Mouse (Mus musculus): ENCODE measurements around the gene Cfap97. TPM values are rescaled to one million over a fixed set of nuclear protein-coding genes. Genes with fewer than 3 reads are reported as not detected.

Cfap97 gene
- polyA plus RNA-seq, 1 experiment from 2014 or later = 19.6 TPM

- Histone ChIP-seq H3K4me3 (ENCODE audit: low read length) (no peak overlapping the region), H3K27ac (ENCODE audit: low read length) (0 out of 2 replicates have a peak overlapping the region, but pooled peaks have one; percentile 27), H3K9me3 (ENCODE audit: low read length) (no peaks in the 10 kb centered on the region), H3K27me3 (ENCODE audit: insufficient read depth, low read length) (no peaks in the 10 kb centered on the region), H3K4me2 (replicated peaks; ENCODE audit: low read depth, low read length) (no peak overlapping the region), H3K36me3 (ENCODE audit: insufficient read depth, low read length) (peaks cover 22% of the 10 kb centered on the region), H3K4me1 (ENCODE audit: insufficient read depth, low read length) (no peaks in the 10 kb centered on the region), H3K9ac (replicated peaks; ENCODE audit: low read length) (no peak overlapping the region)
- ATAC-seq (ENCODE audit: low FRiP score, low TSS enrichment) = no peak
- 86% methylated on average over 5 of the region's 5 CpGs for WGBS
Measured at GRCm38 (mm10) chr8:46197673-46198072, 46.1 kb downstream of the Cfap97 start.

- no peak overlapping the region for H3K9ac ChIP-seq (replicated peaks; ENCODE audit: low read length)
- no peak overlapping the region for H3K4me3 ChIP-seq (ENCODE audit: low read length)
- ATAC-seq (ENCODE audit: low FRiP score, low TSS enrichment) = no peak
- no peaks in the 10 kb centered on the region for H3K9me3 ChIP-seq (ENCODE audit: low read length)
- peaks cover 40% of the 10 kb centered on the region for H3K36me3 ChIP-seq (ENCODE audit: insufficient read depth, low read length)
- 90% methylated on average over 6 of the region's 6 CpGs for whole genome bisulfite sequencing
- no peak overlapping the region for H3K27ac ChIP-seq (ENCODE audit: low read length)
- H3K4me1 ChIP-seq (ENCODE audit: insufficient read depth, low read length) = no peaks in the 10 kb centered on the region
- no peak overlapping the region for H3K4me2 ChIP-seq (replicated peaks; ENCODE audit: low read depth, low read length)
- no peaks in the 10 kb centered on the region for H3K27me3 ChIP-seq (ENCODE audit: insufficient read depth, low read length)
Measured at GRCm38 (mm10) chr8:46202350-46202749, 50.8 kb downstream of the Cfap97 start.

GRCm38 (mm10) chr8:46204301-46204700 lies 52.7 kb downstream of the Cfap97 start:
- no peaks in the 10 kb centered on the region for H3K27me3 ChIP-seq (ENCODE audit: insufficient read depth, low read length)
- no peak overlapping the region for H3K9ac ChIP-seq (replicated peaks; ENCODE audit: low read length)
- no peak overlapping the region for H3K4me2 ChIP-seq (replicated peaks; ENCODE audit: low read depth, low read length)
- H3K36me3 ChIP-seq (ENCODE audit: insufficient read depth, low read length) = peaks cover 45% of the 10 kb centered on the region
- peaks cover 12% of the 10 kb centered on the region for H3K4me1 ChIP-seq (ENCODE audit: insufficient read depth, low read length)
- no peak overlapping the region for H3K4me3 ChIP-seq (ENCODE audit: low read length)
- WGBS = 85% methylated on average over 3 of the region's 3 CpGs
- ATAC-seq (ENCODE audit: low FRiP score, low TSS enrichment) = no peak
- no peak overlapping the region for H3K27ac ChIP-seq (ENCODE audit: low read length)
- H3K9me3 ChIP-seq (ENCODE audit: low read length) = no peaks in the 10 kb centered on the region

GRCm38 (mm10) chr8:46204974-46205640 lies 53.5 kb downstream of the Cfap97 start:
- Histone ChIP-seq H3K9me3 (ENCODE audit: low read length) (no peaks in the 10 kb centered on the region), H3K36me3 (ENCODE audit: insufficient read depth, low read length) (peaks cover 45% of the 10 kb centered on the region), H3K27ac (ENCODE audit: low read length) (no peak overlapping the region), H3K4me1 (ENCODE audit: insufficient read depth, low read length) (peaks cover 20% of the 10 kb centered on the region), H3K4me2 (replicated peaks; ENCODE audit: low read depth, low read length) (no peak overlapping the region), H3K9ac (replicated peaks; ENCODE audit: low read length) (no peak overlapping the region), H3K27me3 (ENCODE audit: insufficient read depth, low read length) (no peaks in the 10 kb centered on the region), H3K4me3 (ENCODE audit: low read length) (no peak overlapping the region)
- WGBS = 81% methylated on average over 9 of the region's 9 CpGs
- ATAC-seq (ENCODE audit: low FRiP score, low TSS enrichment) = no peak

- no peak overlapping the region for H3K9ac ChIP-seq (replicated peaks; ENCODE audit: low read length)
- WGBS = 87% methylated on average over 6 of the region's 6 CpGs
- no peak overlapping the region for H3K27ac ChIP-seq (ENCODE audit: low read length)
- H3K4me2 ChIP-seq (replicated peaks; ENCODE audit: low read depth, low read length) = no peak overlapping the region
- H3K9me3 ChIP-seq (ENCODE audit: low read length) = no peaks in the 10 kb centered on the region
- H3K4me3 ChIP-seq (ENCODE audit: low read length) = no peak overlapping the region
- H3K4me1 ChIP-seq (ENCODE audit: insufficient read depth, low read length) = peaks cover 21% of the 10 kb centered on the region
- no peak for ATAC-seq (ENCODE audit: low FRiP score, low TSS enrichment)
- H3K27me3 ChIP-seq (ENCODE audit: insufficient read depth, low read length) = no peaks in the 10 kb centered on the region
- peaks cover 45% of the 10 kb centered on the region for H3K36me3 ChIP-seq (ENCODE audit: insufficient read depth, low read length)
Measured at GRCm38 (mm10) chr8:46206107-46206506, 54.5 kb downstream of the Cfap97 start.

GRCm38 (mm10) chr8:46208354-46208753 lies 56.8 kb downstream of the Cfap97 start:
- ATAC-seq (ENCODE audit: low FRiP score, low TSS enrichment) = no peak
- Histone ChIP-seq H3K4me2 (replicated peaks; ENCODE audit: low read depth, low read length) (peak overlapping the region; percentile 70), H3K9me3 (ENCODE audit: low read length) (no peaks in the 10 kb centered on the region), H3K27ac (ENCODE audit: low read length) (no peak overlapping the region), H3K36me3 (ENCODE audit: insufficient read depth, low read length) (peaks cover 43% of the 10 kb centered on the region), H3K27me3 (ENCODE audit: insufficient read depth, low read length) (no peaks in the 10 kb centered on the region), H3K9ac (replicated peaks; ENCODE audit: low read length) (no peak overlapping the region), H3K4me3 (ENCODE audit: low read length) (peak overlapping the region; percentile 84), H3K4me1 (ENCODE audit: insufficient read depth, low read length) (peaks cover 33% of the 10 kb centered on the region)
- WGBS = 77% methylated on average over 12 of the region's 12 CpGs

- H3K4me1 ChIP-seq (ENCODE audit: insufficient read depth, low read length) = peaks cover 33% of the 10 kb centered on the region
- H3K27ac ChIP-seq (ENCODE audit: low read length) = no peak overlapping the region
- 81% methylated on average over 15 of the region's 15 CpGs for WGBS
- no peak for ATAC-seq (ENCODE audit: low FRiP score, low TSS enrichment)
- H3K9ac ChIP-seq (replicated peaks; ENCODE audit: low read length) = 0 out of 2 replicates have a peak overlapping the region, but pooled peaks have one; percentile 11
- H3K9me3 ChIP-seq (ENCODE audit: low read length) = no peaks in the 10 kb centered on the region
- H3K4me2 ChIP-seq (replicated peaks; ENCODE audit: low read depth, low read length) = peak overlapping the region; percentile 70
- H3K4me3 ChIP-seq (ENCODE audit: low read length) = peak overlapping the region; percentile 84
- no peaks in the 10 kb centered on the region for H3K27me3 ChIP-seq (ENCODE audit: insufficient read depth, low read length)
- peaks cover 38% of the 10 kb centered on the region for H3K36me3 ChIP-seq (ENCODE audit: insufficient read depth, low read length)
Measured at GRCm38 (mm10) chr8:46209057-46209456, 57.5 kb downstream of the Cfap97 start.

- under 1% methylated on average over 79 of the region's 84 CpGs for WGBS
- Histone ChIP-seq H3K36me3 (ENCODE audit: insufficient read depth, low read length) (peaks cover 24% of the 10 kb centered on the region), H3K4me1 (ENCODE audit: insufficient read depth, low read length) (peaks cover 33% of the 10 kb centered on the region)
Measured at GRCm38 (mm10) chr8:46210404-46211315, 59.1 kb downstream of the Cfap97 start, which contains the start of gene Slc25a4. Slc25a4 (minus strand) TSS chr8:46211284.

GRCm38 (mm10) chr8:46211611-46212071 lies 60.1 kb downstream of the Cfap97 start:
- H3K27ac ChIP-seq (ENCODE audit: low read length) = peak overlapping the region; percentile 95
- H3K4me1 ChIP-seq (ENCODE audit: insufficient read depth, low read length) = peaks cover 33% of the 10 kb centered on the region
- peak overlapping the region; percentile 95 for H3K9ac ChIP-seq (replicated peaks; ENCODE audit: low read length)
- no peaks in the 10 kb centered on the region for H3K9me3 ChIP-seq (ENCODE audit: low read length)
- peak overlapping the region; percentile 84 for H3K4me3 ChIP-seq (ENCODE audit: low read length)
- WGBS = 4% methylated on average over 13 of the region's 13 CpGs
- H3K36me3 ChIP-seq (ENCODE audit: insufficient read depth, low read length) = peaks cover 14% of the 10 kb centered on the region
- no peaks in the 10 kb centered on the region for H3K27me3 ChIP-seq (ENCODE audit: insufficient read depth, low read length)
- 0 out of 2 replicates have a peak, but pooled peaks have one; percentile 5 for ATAC-seq (ENCODE audit: low FRiP score, low TSS enrichment)
- H3K4me2 ChIP-seq (replicated peaks; ENCODE audit: low read depth, low read length) = peak overlapping the region; percentile 70

More at GRCm38 (mm10) chr8:46210404-46211315, 59.1 kb downstream of the Cfap97 start, which contains the start of gene Slc25a4:
- Histone ChIP-seq H3K4me3 (ENCODE audit: low read length) (peak within 1 kb of the TSS; percentile 84), H3K27me3 (ENCODE audit: insufficient read depth, low read length) (no peaks in the 10 kb centered on the region), H3K27ac (ENCODE audit: low read length) (peak within 1 kb of the TSS; percentile 95), H3K9me3 (ENCODE audit: low read length) (no peaks in the 10 kb centered on the region), H3K9ac (replicated peaks; ENCODE audit: low read length) (peak within 1 kb of the TSS; percentile 95), H3K4me2 (replicated peaks; ENCODE audit: low read depth, low read length) (peak within 1 kb of the TSS; percentile 70)
- peak; percentile 99 for ATAC-seq (ENCODE audit: low FRiP score, low TSS enrichment)
